Mouse (Mus musculus) gastrocnemius, postnatal 4 days (tissue): ENCODE data around the gene Spz1. TPM values are rescaled to one million over a fixed set of nuclear protein-coding genes. Genes with fewer than 3 reads are reported as not detected.
A peak's percentile ranks its signal among the peaks of the same experiment; 100 is the strongest.
"Not testable (repeated sequence)": the region's sequence is repeated elsewhere in the genome, so short reads cannot be mapped to it uniquely, and the experiment has no call there.

ENCODE experiments used
- DNase-seq, 2 experiments: peaks; one replicate each; pipeline ENCODE4 v3.0.0; 2021 to 2022; ENCODE audit warnings: low spot score in 2 of 2, mixed read lengths in 2 of 2
- long read RNA-seq, 2 experiments: library from polyadenylated mRNA; stranded (forward); transcript quantifications; one replicate each; pipeline ENCODE4 v2.0.0; 2021
- total RNA-seq, 2 experiments: library from RNA; stranded (reverse); gene quantifications; 2 replicates each; pipeline ENCODE4 v1.2.3; 2021

The Spz1 gene
- not detected for total RNA-seq
- long read RNA-seq, experiment 1: 0 reads
- long read RNA-seq, experiment 2: 0 reads

DNA sequence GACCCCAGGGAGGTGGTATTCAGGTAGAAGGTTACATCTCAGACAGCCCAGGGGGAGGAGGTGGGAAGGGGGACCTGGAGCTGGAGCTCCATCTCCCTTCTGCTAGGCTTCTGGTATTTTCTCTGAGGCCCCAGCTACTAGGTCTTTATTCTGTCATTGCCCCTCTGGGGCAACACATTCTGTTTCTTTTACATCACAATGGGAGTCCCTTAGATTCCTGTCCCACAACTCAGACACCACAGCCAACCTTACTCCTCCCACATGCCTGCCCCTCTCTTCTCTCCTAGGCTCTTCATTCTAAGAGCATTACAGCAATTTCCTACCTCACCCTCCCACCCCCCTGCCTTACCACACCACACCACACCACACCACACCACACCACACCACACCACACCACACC, at the start of gene Spz1:
TSS of gene Spz1 (minus strand) at position 101 of the 400 bp plus-strand sequence.
- no peak for DNase-seq

DNA sequence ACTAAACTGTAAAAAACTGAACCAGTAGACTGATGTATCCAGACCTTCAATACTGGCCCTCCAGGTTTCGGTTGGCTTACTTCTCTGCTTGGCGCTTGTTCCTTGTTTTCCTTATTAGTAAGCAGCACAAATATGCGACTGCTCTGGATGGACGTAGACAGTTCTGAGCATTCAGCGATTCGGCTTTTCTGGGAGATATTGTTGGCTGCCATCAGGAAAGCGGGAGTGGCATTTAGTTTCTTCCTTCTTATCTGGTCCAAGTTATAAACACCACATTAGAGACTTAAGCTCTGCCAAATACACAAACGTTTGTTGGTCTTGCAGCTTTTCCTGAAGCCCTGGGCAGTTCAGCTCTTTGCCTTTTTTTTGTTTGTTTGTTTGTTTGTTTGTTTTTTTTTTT, 40.5 kb upstream of the Spz1 start:
- no peak for DNase-seq

DNA sequence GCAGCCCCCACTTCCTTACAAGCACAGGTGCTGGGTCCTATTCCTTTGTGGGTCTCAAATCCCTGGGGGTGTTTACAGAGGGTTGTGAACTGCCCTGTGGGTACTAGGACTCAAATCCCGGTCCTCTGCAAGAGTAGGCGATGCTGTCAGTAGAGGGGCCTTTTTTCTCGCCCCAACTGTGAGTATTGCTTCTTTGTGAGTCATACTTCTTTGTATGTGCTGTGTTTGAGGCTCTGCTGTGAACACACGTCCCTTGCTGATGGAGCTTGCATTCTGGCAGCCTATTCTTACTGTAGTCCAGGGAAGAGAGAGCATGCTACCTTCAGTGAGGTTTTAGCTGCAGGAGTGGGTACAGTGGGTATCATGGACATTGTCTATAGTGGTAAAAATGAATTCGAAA, 39.2 kb upstream of the Spz1 start:
- no peak for DNase-seq

DNA sequence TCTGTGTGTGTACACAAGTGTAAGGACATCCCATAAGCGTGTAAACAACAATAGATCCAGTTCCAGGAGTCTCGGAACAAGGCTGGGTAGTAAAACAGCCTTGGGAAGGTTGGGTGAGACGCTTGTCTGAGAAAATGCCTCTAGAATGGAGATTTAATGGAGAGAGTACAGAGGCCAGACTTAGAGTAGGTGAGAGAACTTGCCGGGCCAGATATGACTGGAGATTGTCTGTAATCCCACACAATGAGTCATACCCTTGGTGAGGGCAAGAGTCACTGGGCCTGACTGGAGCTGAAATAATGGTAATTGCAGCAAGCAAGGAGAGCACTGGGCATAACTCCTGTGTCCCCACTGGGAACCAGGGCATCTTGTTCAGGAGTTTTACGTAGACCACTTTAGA, 37.1 kb upstream of the Spz1 start:
- no peak for DNase-seq

DNA sequence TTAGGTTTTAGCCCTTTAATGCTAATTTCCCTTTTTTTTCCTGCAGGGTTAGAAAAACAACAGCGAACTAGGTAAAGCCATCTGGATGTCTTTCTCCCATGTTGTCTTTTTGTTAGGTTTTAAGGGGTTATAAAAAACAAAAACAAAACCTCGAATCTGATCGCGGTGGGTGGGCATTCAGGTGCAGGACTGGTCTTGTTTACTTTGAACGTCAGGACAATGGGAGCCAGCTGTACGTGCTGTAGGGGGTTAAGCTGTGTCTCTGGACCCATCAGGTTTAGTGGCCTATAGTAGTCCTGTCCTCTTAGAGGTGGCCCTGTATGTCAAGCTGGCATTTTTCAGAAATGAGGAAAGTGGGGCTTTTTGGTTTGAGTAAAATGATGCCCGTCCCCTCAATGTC, 35.9 kb upstream of the Spz1 start:
- no peak for DNase-seq

DNA sequence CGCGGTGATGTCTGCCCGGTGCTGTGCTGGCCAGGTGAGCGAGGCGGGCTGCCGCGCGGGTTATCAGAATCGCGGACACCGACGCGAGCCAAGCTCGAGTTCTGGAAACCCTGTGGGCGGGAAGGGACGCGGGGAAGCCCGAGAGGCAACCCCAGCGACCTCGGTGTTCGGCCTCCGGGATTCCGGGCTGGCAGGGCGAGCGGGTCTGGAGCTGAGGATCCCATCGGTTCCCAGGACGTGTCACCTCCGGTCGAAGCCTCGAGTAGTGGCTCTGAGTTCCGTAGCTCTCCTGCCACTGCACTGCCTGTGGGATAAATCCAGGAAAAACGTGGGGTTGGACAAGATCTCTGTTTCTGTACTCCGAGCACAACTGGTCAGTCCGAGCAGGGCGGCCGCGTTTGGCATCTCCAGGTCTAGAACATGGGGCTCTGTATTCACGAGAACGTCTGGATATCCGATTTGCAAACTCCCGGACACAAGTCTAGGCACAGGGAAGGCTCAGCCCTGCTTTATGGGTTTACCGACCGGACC, 35.3 kb upstream of the Spz1 start:
- DNase-seq: peak; percentile 43 to 70

DNA sequence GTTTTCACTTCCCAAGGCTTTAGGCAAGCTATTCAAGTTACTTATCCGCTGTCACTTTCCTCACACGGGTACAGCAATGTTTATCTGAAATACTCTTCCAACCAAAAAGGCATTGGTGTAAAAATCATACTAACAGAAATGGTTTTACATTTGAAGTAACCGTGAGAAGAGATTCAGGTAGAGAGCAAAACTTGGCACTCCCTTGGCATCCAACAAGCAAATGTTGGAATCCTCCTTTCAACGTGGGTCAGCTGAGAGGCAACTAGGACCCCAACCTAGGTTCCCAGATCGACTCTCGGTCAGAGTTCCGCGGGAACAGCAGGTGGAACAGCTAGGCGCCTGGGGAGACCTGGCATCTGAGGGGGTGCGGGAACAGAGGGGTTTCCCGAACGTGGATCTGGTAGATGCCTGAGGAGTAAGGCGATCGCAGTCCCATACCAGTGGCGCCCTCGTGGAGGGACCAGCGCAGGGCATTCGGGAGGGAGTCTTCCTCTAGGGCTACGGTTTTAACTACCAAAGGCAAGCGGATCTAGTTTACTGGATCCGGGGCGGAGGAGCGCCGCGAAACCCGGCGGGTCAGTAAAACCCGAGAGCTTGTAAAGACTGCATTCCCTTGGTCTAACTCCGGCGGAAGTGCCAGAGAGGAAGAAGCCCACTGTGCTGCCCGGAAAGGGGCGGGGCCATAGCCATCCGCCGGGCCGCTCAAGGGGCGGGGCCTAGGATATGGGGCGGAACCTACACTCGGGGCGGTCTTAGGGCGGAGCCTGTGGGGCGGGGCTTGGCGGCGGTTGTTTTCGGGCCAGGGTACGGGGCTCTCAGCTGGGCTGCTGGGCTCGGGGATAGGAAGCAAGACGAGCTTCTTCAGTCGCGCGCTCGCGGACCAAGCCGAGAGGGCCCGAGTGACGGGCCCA, 34.6 kb upstream of the Spz1 start, which contains the start of gene Serinc5:
TSS of gene Serinc5 (plus strand) at position 781 of the 911 bp plus-strand sequence.
- peak; percentile 97 to 98 for DNase-seq

DNA sequence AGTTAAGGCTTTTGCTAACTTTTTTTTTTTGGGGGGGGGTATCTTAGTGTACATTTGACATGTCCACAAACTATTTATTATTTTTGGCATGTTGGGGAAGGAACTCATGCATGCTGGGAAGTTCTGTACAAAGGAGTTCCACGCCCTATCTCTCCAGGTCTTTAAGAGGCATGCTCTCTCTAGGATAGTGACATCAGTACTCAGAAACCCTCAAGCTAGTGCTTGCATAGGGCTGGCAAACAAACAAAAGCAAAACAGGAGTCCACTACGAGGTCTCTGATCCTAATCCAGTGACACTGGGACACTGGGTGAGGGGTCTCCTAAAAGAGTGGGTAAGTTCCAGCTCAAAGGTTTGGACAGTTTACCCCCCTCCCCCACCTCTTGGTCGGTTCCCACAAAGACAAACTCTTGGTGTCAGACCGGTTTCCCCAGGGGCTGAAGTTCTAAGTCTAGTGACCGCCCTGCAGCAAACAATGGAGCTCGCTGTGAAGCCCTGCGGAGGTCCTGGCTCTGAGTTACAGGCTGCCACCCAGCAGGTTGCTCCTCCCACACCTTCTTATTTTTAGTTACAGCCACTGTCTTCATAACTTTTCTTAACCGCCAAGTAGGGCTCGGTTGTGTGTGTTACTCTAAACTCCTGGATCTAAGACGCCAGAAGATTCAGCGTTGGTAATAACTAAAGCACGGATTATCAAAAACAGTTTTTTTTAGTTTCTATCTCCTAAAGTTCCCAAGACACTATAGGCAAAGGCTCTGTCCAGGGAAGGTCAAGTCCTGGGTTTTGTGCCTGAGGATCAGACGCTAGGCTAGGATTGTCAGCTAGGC, 33.7 kb upstream of the Spz1 start:
- DNase-seq: peak in 1 of 2 experiments; percentile 30

DNA sequence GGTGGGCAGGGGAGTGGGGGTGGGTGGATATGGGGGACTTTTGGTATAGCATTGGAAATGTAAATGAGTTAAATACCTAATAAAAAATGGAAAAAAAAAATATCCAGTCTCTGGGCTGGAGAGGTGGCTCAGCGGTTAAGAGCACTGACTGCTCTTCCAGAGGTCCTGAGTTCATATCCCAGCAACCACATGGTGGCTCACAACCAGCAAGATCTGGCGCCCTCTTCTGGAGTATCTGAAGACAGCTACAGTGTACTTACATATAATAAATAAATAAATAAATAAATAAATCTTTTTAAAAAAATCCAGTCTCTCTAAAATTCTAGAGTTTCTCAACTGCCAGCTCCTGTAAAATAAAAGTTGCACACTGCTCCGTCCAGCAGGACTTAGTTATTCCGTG, 29.3 kb upstream of the Spz1 start:
- DNase-seq: not testable (repeated sequence)

DNA sequence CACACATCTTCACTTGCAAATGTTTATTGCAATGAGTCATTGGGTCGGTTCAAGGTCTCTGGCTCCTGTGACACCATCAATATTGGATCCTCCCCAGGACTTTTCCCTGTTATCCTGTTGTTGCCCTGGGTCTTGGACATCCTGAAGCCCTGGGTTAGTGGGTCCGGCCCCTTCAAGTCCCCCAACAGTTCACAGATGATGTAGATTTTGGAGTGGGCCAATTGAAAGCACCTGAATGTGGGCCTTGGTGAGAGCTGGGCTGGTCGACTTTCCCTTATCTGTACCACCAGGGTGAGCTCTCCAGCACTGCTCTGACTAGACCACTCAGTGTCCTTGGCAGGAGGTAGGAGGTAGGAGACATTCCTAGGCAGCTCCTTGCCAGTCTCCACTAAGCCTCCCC, 19.5 kb upstream of the Spz1 start:
- no peak for DNase-seq

DNA sequence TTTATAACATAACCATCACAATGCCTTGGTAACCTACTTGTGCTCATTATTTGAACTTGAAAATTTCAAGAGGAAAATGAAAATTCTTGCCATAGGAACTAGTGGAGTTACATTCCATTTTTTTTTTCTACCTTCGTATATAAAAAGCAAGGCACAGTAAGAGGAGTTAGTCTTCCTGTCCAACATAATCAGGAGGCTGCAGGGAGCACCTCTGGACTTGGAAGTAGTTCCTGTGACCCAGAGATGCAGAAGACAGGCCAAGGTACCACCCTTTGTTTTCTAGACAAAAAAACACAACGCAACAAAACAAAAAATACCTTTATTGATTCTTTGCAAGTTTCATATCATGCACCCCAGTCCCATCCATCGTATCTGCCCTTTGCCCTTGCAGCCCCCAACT, 18.9 kb upstream of the Spz1 start:
- no peak for DNase-seq

DNA sequence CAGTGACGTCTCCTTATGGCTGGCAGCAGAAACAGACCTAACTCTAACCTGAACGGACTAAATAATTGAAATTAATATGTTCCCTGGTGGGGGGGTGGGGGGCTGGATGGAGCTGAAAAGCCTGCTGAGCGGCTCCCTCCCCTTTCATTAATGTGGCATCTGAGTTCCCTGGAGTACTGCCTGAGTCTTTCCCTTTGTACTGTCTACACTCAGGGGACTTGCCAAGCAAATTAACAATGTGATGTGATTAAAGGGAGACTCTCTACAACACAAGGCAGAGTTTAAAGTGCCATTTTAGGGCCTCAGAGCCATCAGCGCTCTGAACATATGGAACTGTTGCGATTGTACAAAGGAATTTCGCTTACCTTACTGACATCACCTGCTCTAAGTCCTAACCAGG, 18.5 kb upstream of the Spz1 start:
- no peak for DNase-seq

DNA sequence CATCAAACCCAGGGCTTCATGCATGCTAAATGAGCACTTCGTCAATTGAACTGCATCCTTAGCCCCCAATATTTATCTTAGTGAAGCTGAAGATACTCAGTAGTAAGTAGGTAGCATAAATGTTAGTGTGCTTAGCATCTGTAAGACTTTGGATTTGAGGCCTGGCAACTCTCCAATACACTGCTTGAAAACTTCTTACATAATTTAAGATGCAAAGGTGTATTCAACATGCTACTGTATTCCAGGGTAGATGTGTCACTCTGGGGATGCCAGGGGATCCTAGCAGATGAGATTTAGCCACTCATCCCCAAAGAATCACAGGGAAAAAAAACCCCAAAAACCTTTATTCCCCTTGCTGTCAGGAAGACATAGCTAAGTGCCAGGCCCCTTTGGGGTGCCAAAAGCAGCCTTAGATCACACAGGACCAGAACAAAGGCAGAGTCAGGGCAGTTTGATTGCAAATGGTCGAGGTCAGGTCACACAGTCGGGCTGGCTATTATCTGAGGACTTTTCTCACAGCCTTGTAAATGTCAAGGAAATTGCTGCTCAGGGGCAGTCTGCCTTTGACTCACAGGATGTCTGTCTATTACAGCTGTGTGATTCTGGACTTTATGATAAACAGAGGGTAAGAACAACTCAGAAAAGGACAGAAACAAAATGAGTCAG, 17.9 kb upstream of the Spz1 start:
- DNase-seq: no peak

DNA sequence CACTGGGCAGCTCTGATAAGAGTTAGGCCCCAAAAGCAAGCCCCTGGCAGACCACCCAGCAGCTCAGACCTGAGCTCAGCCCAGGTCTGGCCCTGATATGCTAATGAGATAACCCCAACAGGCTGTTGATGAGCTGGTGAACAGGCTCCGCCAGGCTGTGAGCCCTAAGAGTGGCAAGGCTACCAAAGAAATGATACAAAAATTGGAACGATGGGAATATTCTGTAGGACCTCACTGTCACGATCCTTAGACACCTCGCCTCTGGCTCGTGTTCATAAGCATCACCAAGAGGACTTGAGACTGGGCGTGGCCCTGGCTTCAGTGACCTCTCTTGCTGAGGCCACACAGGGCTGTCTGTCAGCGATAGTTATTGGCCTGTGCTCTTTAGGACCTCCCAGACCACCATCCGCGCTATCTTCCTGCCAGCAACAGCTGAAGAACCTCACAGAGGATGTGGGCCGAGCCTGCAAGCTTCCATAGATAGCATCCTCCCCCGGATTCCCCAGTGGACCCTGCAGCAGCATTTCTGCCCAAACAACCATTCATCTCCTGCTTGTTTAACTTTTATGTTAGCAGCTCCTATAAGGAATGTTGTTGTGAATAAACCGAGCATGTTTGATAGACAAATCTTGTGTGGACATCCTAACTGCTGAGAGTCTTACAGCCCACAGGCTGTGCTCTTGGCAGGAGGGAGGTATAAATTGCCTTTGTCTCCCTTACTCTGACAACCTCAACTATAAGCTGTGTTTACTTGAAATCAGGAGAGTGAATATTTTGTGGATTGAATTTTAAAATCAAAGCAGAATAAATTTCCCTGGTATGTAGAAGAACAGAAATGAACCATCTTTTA, 17.0 kb upstream of the Spz1 start:
- DNase-seq: peak; percentile 18 to 53

DNA sequence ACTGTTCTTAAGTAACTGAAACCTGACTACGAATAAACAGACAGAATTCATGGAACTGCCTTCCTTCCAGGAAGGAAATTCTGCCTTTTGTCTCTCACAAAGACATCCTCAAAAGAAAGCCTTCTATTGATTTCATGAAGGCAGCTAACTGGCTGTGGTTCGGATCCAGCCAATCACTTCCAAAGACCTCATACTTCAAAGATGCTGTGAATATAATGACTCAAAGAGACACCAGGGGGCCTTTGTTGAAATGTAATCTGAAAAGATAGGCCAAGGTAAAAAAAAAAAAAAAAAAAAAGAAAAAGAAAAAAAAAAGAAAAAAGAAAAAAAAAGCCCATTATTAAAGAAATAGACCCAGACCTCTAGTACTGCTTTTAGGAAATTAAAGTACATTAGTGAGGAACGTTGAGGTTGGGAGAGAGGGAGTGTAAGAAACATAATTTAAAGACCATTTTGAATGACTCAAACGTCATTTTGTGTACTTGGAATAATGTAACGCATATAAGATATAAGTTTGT, 16.4 kb upstream of the Spz1 start:
- DNase-seq: no peak

DNA sequence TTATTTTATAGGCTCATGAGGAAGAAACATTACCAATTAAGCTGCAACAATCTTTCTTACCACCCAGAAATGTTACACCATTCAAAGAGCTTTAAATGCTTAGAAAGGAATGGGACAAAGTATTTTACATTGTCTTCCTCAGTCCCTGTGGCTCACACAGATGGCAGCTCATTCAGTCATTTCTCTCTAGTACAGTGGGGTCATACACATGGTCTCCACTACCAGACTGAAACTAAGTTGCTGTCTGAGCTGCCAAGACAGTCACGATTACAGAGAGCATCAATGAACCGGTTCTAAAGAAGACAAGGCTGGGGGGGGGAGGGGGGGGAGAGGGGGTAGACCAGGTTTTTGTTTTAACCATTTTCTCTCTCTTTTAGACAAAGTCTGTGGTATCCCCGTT, 15.3 kb upstream of the Spz1 start:
- no peak for DNase-seq

DNA sequence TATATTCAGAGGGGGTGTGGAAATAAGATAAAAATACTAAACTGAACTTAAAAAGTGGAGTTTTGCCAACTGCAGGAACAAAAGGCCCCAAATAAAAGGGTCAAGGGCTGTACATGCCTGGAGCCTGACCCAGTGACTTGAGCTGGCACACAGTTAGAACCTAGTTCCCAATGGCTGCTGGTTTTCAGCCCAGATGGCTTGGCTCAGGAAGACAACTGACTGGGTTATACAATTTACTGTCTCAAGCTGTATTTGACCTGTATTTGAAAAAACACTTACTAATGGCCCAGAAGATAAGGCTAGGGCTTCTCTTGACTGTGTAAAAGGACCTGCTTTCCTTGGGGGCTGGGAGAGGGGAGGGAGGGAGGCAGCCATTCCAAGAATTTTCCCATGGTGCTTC, 13.3 kb upstream of the Spz1 start:
- DNase-seq: no peak

DNA sequence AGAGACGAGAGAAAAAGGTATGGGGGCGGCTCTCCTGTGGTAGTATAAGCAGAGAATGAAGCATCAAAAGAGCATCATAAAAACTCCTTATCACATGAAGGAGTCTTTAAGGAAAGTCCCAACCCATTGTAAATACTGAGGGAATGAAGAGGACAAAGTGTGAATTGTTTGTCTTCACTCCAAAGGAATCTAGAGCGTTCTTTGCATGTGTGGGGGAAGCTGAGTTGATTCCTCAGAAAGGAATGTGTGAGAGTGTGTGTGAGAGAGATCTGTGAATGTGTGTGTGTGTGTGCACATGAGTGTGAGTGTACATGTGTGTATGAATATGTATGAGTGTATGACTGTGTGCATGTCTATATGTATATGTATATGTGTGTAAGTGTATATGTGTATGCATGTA, 12.7 kb upstream of the Spz1 start:
- no peak for DNase-seq

DNA sequence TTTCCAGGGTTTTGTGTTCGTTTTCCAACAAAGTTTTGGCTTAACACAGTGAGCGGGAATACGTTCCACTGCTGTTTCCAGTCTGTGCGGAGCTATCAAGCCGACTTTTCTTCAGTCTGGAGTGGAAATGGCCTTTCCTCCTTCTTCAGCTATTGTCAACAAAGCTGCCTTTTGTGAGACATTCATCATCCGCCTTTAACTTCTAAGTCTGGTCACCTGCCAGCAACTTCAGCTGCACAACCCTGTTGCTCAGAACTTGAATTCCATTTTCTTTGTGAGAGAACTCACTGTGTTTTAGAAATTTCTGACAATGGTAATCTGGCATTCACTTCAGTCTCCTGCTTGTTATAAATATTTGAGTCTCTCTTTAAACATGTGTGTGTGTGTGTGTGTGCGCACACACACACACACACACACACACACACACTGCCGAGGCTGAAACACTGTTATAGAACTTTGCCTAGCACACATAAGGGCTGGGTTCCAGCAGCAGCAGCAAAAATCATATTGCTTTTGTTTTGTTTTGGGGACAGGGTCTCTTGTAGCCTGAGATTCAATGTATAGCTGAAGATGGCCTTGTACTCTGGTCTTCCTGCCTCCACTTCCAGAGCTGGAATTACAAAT, 8.2 kb upstream of the Spz1 start:
- peak in 1 of 2 experiments; percentile 35 for DNase-seq
